Mouse (Mus musculus): ENCODE data around the gene Nup37. TPM values are rescaled to one million over a fixed set of nuclear protein-coding genes. Genes with fewer than 3 reads are reported as not detected.

The Nup37 gene
- total and polyA plus RNA-seq, 2 experiments from 2014 or later, result 10.6 to 17.8 TPM

DNA sequence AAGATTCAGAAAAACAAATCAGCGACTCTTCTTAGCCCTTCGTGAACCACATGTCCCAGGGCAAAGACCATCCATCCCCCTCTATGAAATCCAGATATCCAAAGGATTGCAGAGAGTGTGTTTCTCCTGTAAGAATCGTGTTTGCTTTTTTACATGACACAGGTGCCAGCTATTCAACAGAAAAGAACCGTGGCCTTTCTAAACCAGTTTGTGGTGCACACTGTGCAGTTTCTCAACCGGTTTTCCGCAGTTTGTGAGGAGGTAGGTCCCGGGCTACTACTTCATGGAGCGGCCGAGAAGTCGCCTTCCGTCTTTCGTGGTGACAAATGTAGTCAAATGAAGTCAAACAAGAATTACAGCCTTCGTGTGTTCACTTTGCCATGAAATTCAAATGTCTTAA is 54.9 kb downstream of the Nup37 start:
- Histone ChIP-seq H3K4me2 (ENCODE audit: low read depth, low read length) (peak overlapping the region; percentile 65), H3K9ac (replicated peaks; ENCODE audit: low read length) (peak overlapping the region; percentile 76), H3K36me3 (ENCODE audit: insufficient read depth, low read length) (no peaks in the 10 kb centered on the region), H3K4me3 (ENCODE audit: low read length) (peak overlapping the region; percentile 58), H3K27ac (peak overlapping the region; percentile 91), H3K27me3 (ENCODE audit: insufficient read depth, low read length) (no peaks in the 10 kb centered on the region), H3K4me1 (ENCODE audit: insufficient read depth, low read length) (peaks cover 4% of the 10 kb centered on the region; the same call in 1 of the 2 replicates), H3K9me3 (ENCODE audit: low read length) (no peaks in the 10 kb centered on the region)
- no peak for DNase-seq (ENCODE audit: low spot score)
- ATAC-seq, result no peak
- WGBS, result 73% methylated on average over 13 of the region's 13 CpGs
- no peak for TF ChIP-seq CTCF (IDR thresholded peaks at IDR 0.05; ENCODE audit: low read depth)

DNA sequence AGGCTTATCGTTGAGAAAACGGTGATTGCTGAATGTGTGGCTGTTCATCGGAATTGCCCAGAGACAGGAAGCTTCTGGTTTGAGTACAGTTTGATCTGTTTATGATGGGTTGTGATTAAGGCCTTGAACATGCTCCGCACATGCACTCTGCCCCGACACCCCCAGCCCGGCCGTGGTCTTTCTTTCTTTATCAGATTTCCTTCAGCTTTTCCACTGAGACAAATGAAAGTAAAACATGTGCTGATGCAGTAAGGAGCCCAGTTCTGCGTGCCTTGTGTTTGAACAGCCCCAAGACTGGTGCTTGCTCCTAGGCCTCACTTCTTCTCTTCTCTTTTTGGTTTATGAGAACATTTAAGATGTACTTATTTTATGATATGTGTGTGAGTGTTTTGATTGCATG is 55.8 kb downstream of the Nup37 start:
- no peak for DNase-seq (ENCODE audit: low spot score)
- Histone ChIP-seq H3K4me1 (ENCODE audit: insufficient read depth, low read length) (peaks cover 4% of the 10 kb centered on the region; the same call in 1 of the 2 replicates), H3K9ac (replicated peaks; ENCODE audit: low read length) (no peak overlapping the region), H3K27me3 (ENCODE audit: insufficient read depth, low read length) (no peaks in the 10 kb centered on the region), H3K4me3 (ENCODE audit: low read length) (no peak overlapping the region), H3K27ac (no peak overlapping the region), H3K36me3 (ENCODE audit: insufficient read depth, low read length) (no peaks in the 10 kb centered on the region), H3K4me2 (ENCODE audit: low read depth, low read length) (no peak overlapping the region), H3K9me3 (ENCODE audit: low read length) (no peaks in the 10 kb centered on the region)
- WGBS, result 97% methylated on average over 8 of the region's 8 CpGs
- ATAC-seq, result no peak
- no peak for TF ChIP-seq CTCF (IDR thresholded peaks at IDR 0.05; ENCODE audit: low read depth)

DNA sequence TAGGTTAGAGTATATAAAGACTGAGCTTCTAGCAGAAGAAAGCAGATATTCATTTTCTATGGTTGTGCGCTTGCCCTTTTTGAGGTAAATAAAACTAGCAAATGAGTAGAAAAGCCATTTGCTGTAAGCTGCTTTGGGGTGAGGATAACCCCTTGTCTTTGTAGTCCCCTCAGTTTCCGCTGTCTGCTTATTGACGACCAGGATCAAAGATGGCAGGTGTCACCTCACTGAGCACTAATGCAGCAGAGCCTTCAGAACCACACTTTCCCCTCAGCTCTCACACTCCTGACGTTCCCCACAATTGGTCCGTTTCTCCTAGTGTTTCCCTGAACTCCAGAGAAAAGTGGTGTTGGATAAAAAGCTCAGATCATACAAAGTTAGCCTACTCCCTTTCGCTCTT is 56.4 kb downstream of the Nup37 start:
- peaks cover 4% of the 10 kb centered on the region; the same call in 1 of the 2 replicates for H3K4me1 ChIP-seq (ENCODE audit: insufficient read depth, low read length)
- H3K9me3 ChIP-seq (ENCODE audit: low read length), result no peaks in the 10 kb centered on the region
- H3K9ac ChIP-seq (replicated peaks; ENCODE audit: low read length), result no peak overlapping the region

DNA sequence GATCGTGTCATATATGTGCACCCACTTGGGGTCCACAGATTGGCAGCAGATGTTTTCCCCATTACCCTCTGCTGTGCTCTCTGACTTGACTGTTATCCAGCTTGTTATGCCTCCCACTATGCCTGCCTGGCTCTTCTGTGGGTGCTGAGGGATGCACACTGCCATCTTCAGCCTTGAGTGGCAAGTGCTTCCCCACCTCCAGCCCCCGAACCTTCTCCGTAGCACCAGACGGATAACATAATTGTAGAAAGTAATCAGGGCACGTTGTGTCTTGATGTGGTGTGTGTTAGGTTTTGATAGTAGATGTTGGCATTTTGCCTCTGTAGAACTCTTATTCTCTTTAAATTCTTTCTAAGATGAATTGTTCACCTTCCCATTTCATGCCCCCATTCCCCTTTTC is 65.9 kb downstream of the Nup37 start:
- ATAC-seq (no peak), DNase-seq (ENCODE audit: low spot score) (no peak)
- Histone ChIP-seq H3K4me1 (ENCODE audit: insufficient read depth, low read length) (no peaks in the 10 kb centered on the region), H3K36me3 (ENCODE audit: insufficient read depth, low read length) (0 out of 2 replicates have a peak, but pooled peaks cover 6% of the 10 kb centered on the region), H3K27me3 (ENCODE audit: insufficient read depth, low read length) (no peaks in the 10 kb centered on the region), H3K4me3 (ENCODE audit: low read length) (no peak overlapping the region), H3K4me2 (ENCODE audit: low read depth, low read length) (no peak overlapping the region), H3K27ac (no peak overlapping the region), H3K9me3 (ENCODE audit: low read length) (no peaks in the 10 kb centered on the region), H3K9ac (replicated peaks; ENCODE audit: low read length) (no peak overlapping the region)
- no peak for TF ChIP-seq CTCF (IDR thresholded peaks at IDR 0.05; ENCODE audit: low read depth)
- 95% methylated on average over 5 of the region's 5 CpGs for WGBS

More for the DNA sequence above, 56.4 kb downstream of the Nup37 start:
- TF ChIP-seq CTCF (IDR thresholded peaks at IDR 0.05; ENCODE audit: low read depth), result no peak
- ATAC-seq (no peak), DNase-seq (ENCODE audit: low spot score) (no peak)
- no peaks in the 10 kb centered on the region for H3K27me3 ChIP-seq (ENCODE audit: insufficient read depth, low read length)
- no peak overlapping the region for H3K4me3 ChIP-seq (ENCODE audit: low read length)
- H3K27ac ChIP-seq, result no peak overlapping the region
- no peak overlapping the region for H3K4me2 ChIP-seq (ENCODE audit: low read depth, low read length)
- WGBS, result 92% methylated on average over 6 of the region's 6 CpGs
- H3K36me3 ChIP-seq (ENCODE audit: insufficient read depth, low read length), result no peaks in the 10 kb centered on the region

DNA sequence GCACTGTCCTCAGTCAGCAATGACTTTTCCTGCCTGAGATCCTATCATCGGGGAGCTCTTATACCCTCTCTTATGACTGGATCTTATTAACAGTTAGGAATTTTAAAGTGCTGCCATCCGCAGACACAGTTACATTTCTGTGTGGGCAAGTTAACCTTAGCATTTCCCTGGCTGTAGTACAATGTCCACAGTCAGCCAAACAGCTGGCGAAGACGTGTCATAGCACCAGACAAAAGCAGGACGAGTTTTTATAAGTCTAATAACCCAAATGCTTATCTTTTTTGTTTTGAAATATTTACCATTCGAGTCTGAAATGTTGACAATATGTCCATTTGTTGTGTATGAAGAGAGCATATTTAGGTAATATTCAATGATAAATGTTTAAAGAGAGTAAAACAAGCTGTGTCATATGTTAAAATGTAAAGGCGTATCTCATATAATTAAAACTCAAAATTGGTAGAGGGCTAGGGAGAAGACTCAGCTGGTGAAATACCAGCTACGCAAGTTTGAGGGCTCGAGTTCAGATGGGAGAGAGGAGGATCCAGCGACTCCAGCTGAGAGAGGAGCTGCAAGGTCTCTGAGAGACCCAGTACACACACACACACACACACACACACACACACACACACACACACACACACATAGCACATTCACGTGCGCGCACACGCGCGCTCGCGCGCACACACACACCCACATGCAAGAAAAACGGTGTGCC is 68.2 kb downstream of the Nup37 start:
- ATAC-seq, result no peak
- no peak overlapping the region for H3K9ac ChIP-seq (replicated peaks; ENCODE audit: low read length)
- DNase-seq (ENCODE audit: low spot score), result no peak
- H3K27ac ChIP-seq, result no peak overlapping the region
- H3K4me2 ChIP-seq (ENCODE audit: low read depth, low read length), result no peak overlapping the region
- H3K4me3 ChIP-seq (ENCODE audit: low read length), result no peak overlapping the region
- H3K27me3 ChIP-seq (ENCODE audit: insufficient read depth, low read length), result no peaks in the 10 kb centered on the region
- 94% methylated on average over 20 of the region's 20 CpGs for WGBS
- H3K9me3 ChIP-seq (ENCODE audit: low read length), result no peaks in the 10 kb centered on the region
- no peak for TF ChIP-seq CTCF (IDR thresholded peaks at IDR 0.05; ENCODE audit: low read depth)
- 0 out of 2 replicates have a peak, but pooled peaks cover 6% of the 10 kb centered on the region for H3K36me3 ChIP-seq (ENCODE audit: insufficient read depth, low read length)
- H3K4me1 ChIP-seq (ENCODE audit: insufficient read depth, low read length), result no peaks in the 10 kb centered on the region

DNA sequence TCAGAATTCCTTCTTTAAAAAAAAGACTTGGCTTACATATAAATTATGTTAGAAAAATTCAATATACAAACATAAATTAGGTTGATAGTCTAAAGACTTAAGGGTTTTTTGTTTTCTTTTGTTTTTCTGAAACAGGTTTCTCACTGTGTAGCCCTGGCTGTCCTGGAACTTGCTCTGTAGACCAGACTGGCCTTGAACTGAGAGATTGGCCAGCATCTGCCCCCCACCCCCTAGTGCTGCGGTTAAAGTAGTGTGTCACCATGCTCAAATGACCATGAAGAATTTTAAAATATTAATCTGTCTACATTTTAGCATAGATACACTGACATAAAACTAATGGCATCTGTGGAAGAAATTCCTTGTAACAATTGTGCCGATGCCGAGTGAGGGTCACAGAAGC is 71.4 kb downstream of the Nup37 start:
- 96% methylated on average over 3 of the region's 3 CpGs for WGBS
- no peak overlapping the region for H3K4me2 ChIP-seq (ENCODE audit: low read depth, low read length)
- H3K9ac ChIP-seq (replicated peaks; ENCODE audit: low read length), result no peak overlapping the region
- DNase-seq (ENCODE audit: low spot score) (no peak), ATAC-seq (no peak)
- H3K4me1 ChIP-seq (ENCODE audit: insufficient read depth, low read length), result no peaks in the 10 kb centered on the region
- no peak overlapping the region for H3K27ac ChIP-seq
- H3K4me3 ChIP-seq (ENCODE audit: low read length), result no peak overlapping the region
- no peaks in the 10 kb centered on the region for H3K9me3 ChIP-seq (ENCODE audit: low read length)
- no peaks in the 10 kb centered on the region for H3K27me3 ChIP-seq (ENCODE audit: insufficient read depth, low read length)
- peaks cover 7% of the 10 kb centered on the region; the same call in 1 of the 2 replicates for H3K36me3 ChIP-seq (ENCODE audit: insufficient read depth, low read length)
- no peak for TF ChIP-seq CTCF (IDR thresholded peaks at IDR 0.05; ENCODE audit: low read depth)

DNA sequence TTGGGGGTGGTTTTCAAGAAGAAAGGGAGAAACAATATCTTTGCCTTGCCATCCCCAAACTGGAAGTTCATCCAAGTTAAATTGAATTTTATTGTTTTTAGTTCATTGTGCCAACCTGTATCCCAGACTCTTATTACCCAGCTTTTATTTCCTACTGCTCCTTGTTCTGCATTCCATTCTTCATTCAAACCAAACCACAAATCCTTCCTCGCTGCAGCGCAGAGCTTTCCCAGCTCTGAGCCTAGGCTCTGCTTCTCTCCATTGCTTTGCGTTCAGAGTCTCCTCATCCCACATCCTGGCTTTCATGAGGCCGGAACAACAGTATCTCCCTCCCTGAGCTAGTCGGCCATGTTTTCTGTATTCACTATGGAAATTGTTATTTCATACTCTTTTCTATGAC is 74.9 kb downstream of the Nup37 start:
- Histone ChIP-seq H3K27ac (no peak overlapping the region), H3K4me3 (ENCODE audit: low read length) (no peak overlapping the region), H3K9me3 (ENCODE audit: low read length) (no peaks in the 10 kb centered on the region), H3K9ac (replicated peaks; ENCODE audit: low read length) (no peak overlapping the region), H3K27me3 (ENCODE audit: insufficient read depth, low read length) (no peaks in the 10 kb centered on the region), H3K36me3 (ENCODE audit: insufficient read depth, low read length) (peaks cover 6% of the 10 kb centered on the region; the same call in 1 of the 2 replicates), H3K4me2 (ENCODE audit: low read depth, low read length) (no peak overlapping the region), H3K4me1 (ENCODE audit: insufficient read depth, low read length) (no peaks in the 10 kb centered on the region)
- WGBS, result 93% methylated on average over 5 of the region's 5 CpGs
- TF ChIP-seq CTCF (IDR thresholded peaks at IDR 0.05; ENCODE audit: low read depth), result no peak
- DNase-seq (ENCODE audit: low spot score), result no peak
- no peak for ATAC-seq

All from hindbrain, postnatal 0 days (tissue).